Mouse (Mus musculus) testis, postnatal 14 days (tissue): ENCODE measurements around the gene Hebp2.
A peak's percentile ranks its signal among the peaks of the same experiment; 100 is the strongest.
"Not testable (repeated sequence)": the region's sequence is repeated elsewhere in the genome, so short reads cannot be mapped to it uniquely, and the experiment has no call there.

Experiments used
- DNase-seq: peaks from one replicate; pipeline ENCODE4 v3.0.0; 2021; ENCODE audit warnings: low spot score

The Hebp2 gene

GRCm38 (mm10) chr10:18545813-18546235 lies at the start of gene Hebp2:
Hebp2 (minus strand) TSS chr10:18546076.
- peak; percentile 52 for DNase-seq

- no peak for DNase-seq
Observed at GRCm38 (mm10) chr10:18589455-18589854, 43.6 kb upstream of the Hebp2 start.

- DNase-seq: peak; percentile 13
Observed at GRCm38 (mm10) chr10:18584188-18584587, 38.3 kb upstream of the Hebp2 start.

GRCm38 (mm10) chr10:18572581-18572980 lies 26.7 kb upstream of the Hebp2 start:
- DNase-seq: no peak

- no peak for DNase-seq
Observed at GRCm38 (mm10) chr10:18562940-18563339, 17.1 kb upstream of the Hebp2 start.

- DNase-seq: no peak
Observed at GRCm38 (mm10) chr10:18561445-18561844, 15.6 kb upstream of the Hebp2 start.

- DNase-seq: not testable (repeated sequence)
Observed at GRCm38 (mm10) chr10:18559076-18559475, 13.2 kb upstream of the Hebp2 start.

- no peak for DNase-seq
Observed at GRCm38 (mm10) chr10:18549321-18550216, 3.7 kb upstream of the Hebp2 start.

GRCm38 (mm10) chr10:18547381-18547780 lies 1.5 kb upstream of the Hebp2 start:
- DNase-seq: no peak

- DNase-seq: no peak
Observed at GRCm38 (mm10) chr10:18545309-18545708, 567 bp downstream of the Hebp2 start.

- DNase-seq: no peak
Observed at GRCm38 (mm10) chr10:18536889-18537288, 9.0 kb downstream of the Hebp2 start.

GRCm38 (mm10) chr10:18532293-18532692 lies 13.6 kb downstream of the Hebp2 start:
- no peak for DNase-seq

- no peak for DNase-seq
Observed at GRCm38 (mm10) chr10:18530161-18530560, 15.7 kb downstream of the Hebp2 start.

GRCm38 (mm10) chr10:18529177-18529576 lies 16.7 kb downstream of the Hebp2 start:
- DNase-seq: no peak

GRCm38 (mm10) chr10:18528475-18528874 lies 17.4 kb downstream of the Hebp2 start:
- DNase-seq: no peak

- no peak for DNase-seq
Observed at GRCm38 (mm10) chr10:18527766-18528165, 18.1 kb downstream of the Hebp2 start.

- no peak for DNase-seq
Observed at GRCm38 (mm10) chr10:18526851-18527675, 18.8 kb downstream of the Hebp2 start.

GRCm38 (mm10) chr10:18526184-18526850 lies 19.6 kb downstream of the Hebp2 start:
- DNase-seq: no peak

- no peak for DNase-seq
Observed at GRCm38 (mm10) chr10:18525726-18526125, 20.1 kb downstream of the Hebp2 start.

GRCm38 (mm10) chr10:18525311-18525710 lies 20.6 kb downstream of the Hebp2 start:
- DNase-seq: no peak

- no peak for DNase-seq
Observed at GRCm38 (mm10) chr10:18522556-18522955, 23.3 kb downstream of the Hebp2 start.

GRCm38 (mm10) chr10:18511496-18511895 lies 34.4 kb downstream of the Hebp2 start:
- no peak for DNase-seq
